Mouse (Mus musculus) kidney, embryonic 15.5 days (tissue): ENCODE data around the gene Izumo2. TPM values are rescaled to one million over a fixed set of nuclear protein-coding genes. Genes with fewer than 3 reads are reported as not detected.

ENCODE experiments used
- polyA plus RNA-seq: library from polyadenylated mRNA; unstranded; fragments of >200 nt; fragmentation: Nextera tagmentation; extraction: Ambion mirVana; gene quantifications from 2 replicates; pipeline ENCODE4 v1.2.1, GENCODE M21; 2015

Gene Izumo2
- polyA plus RNA-seq, 1 experiment from 2014 or later = not detected

Other genes starting within 250 kb of the Izumo2 start
- 3.2 and 3.9 TPM in 2 replicates for gene Aspdh, start 243.4 kb upstream of the Izumo2 start, polyA plus RNA-seq
- 72.5 and 78.9 TPM in 2 replicates for gene Josd2, start 240.8 kb upstream of the Izumo2 start, polyA plus RNA-seq
- gene Emc10, start 212.2 kb upstream of the Izumo2 start, polyA plus RNA-seq = 113 and 120 TPM in 2 replicates
- gene Fam71e1, start 212.2 kb upstream of the Izumo2 start, polyA plus RNA-seq = 14.3 and 16.5 TPM in 2 replicates
- 0.16 and 0.27 TPM in 2 replicates for gene Mybpc2, start 184.1 kb upstream of the Izumo2 start, polyA plus RNA-seq
- gene Spib, start 176.7 kb upstream of the Izumo2 start, polyA plus RNA-seq = 0.16 TPM in 1 of 2 replicates, not detected in the other
- gene Pold1, start 159.9 kb upstream of the Izumo2 start, polyA plus RNA-seq = 95.4 and 101 TPM in 2 replicates
- 74.6 and 76.8 TPM in 2 replicates for gene Nr1h2, start 154.8 kb upstream of the Izumo2 start, polyA plus RNA-seq
- gene Napsa, start 136.4 kb upstream of the Izumo2 start, polyA plus RNA-seq = 30.3 and 33.2 TPM in 2 replicates
- 0.17 and 0.30 TPM in 2 replicates for gene Kcnc3, start 118.1 kb upstream of the Izumo2 start, polyA plus RNA-seq
- 1.6 and 2.7 TPM in 2 replicates for gene Myh14, start 37.9 kb upstream of the Izumo2 start, polyA plus RNA-seq
- 42.7 and 47.8 TPM in 2 replicates for gene Vrk3, start 39.7 kb downstream of the Izumo2 start, polyA plus RNA-seq
- gene Zfp473, start 42.3 kb downstream of the Izumo2 start, polyA plus RNA-seq = 2.1 and 2.7 TPM in 2 replicates
- 93.5 and 100 TPM in 2 replicates for gene Nup62, start 107.3 kb downstream of the Izumo2 start, polyA plus RNA-seq
- 1.1 and 1.7 TPM in 2 replicates for gene Il4i1, start 107.6 kb downstream of the Izumo2 start, polyA plus RNA-seq
- gene Atf5, start 107.9 kb downstream of the Izumo2 start, polyA plus RNA-seq = 4.2 and 4.3 TPM in 2 replicates
- gene Akt1s1, start 140.2 kb downstream of the Izumo2 start, polyA plus RNA-seq = 108 and 118 TPM in 2 replicates
- gene Tbc1d17, start 140.3 kb downstream of the Izumo2 start, polyA plus RNA-seq = 76.8 and 81.0 TPM in 2 replicates
- 31.1 and 33.6 TPM in 2 replicates for gene Pnkp, start 148.4 kb downstream of the Izumo2 start, polyA plus RNA-seq
- 411 and 437 TPM in 2 replicates for gene Ptov1, start 161.0 kb downstream of the Izumo2 start, polyA plus RNA-seq
- 103 and 126 TPM in 2 replicates for gene Med25, start 184.0 kb downstream of the Izumo2 start, polyA plus RNA-seq
- 22.3 and 24.0 TPM in 2 replicates for gene Fuz, start 187.3 kb downstream of the Izumo2 start, polyA plus RNA-seq
- gene Ap2a1, start 220.8 kb downstream of the Izumo2 start, polyA plus RNA-seq = 74.2 and 79.1 TPM in 2 replicates
- gene Tsks, start 234.5 kb downstream of the Izumo2 start, polyA plus RNA-seq = 0.14 TPM in 2 replicates